Mouse (Mus musculus) embryonic facial prominence, embryonic 12.5 days (tissue): ENCODE results near the gene Spsb3. TPM values are rescaled to one million over a fixed set of nuclear protein-coding genes. Genes with fewer than 3 reads are reported as not detected.
A peak's percentile ranks its signal among the peaks of the same experiment; 100 is the strongest.

Experiments used
- ATAC-seq: fragments of 200-750 bp; cut with Nextera tagmentation; 2 replicates; pipeline ENCODE4 v1.8.0; 2017; ENCODE audit not compliant: insufficient number of reproducible peaks, insufficient read depth, low FRiP score, low TSS enrichment
- H3K27ac ChIP-seq: fragments of 300-500 bp; sonication (generic); 2 replicates; pipeline ENCODE4 v1.5.1; 2016; ENCODE audit warnings: mild to moderate bottlenecking
- H3K27me3 ChIP-seq: fragments of 300-500 bp; sonication (generic); 2 replicates; pipeline ENCODE4 v1.6.1; 2016; ENCODE audit warnings: mild to moderate bottlenecking, moderate library complexity
- H3K36me3 ChIP-seq: fragments of 300-500 bp; sonication (generic); 2 replicates; pipeline ENCODE4 v1.6.1; 2016; ENCODE audit warnings: mild to moderate bottlenecking
- H3K4me1 ChIP-seq: fragments of 300-500 bp; sonication (generic); 2 replicates; pipeline ENCODE4 v1.6.1; 2016
- H3K4me2 ChIP-seq: fragments of 300-500 bp; sonication (generic); replicated peaks from 2 replicates; pipeline ENCODE4 v1.6.1; 2016; ENCODE audit warnings: mild to moderate bottlenecking, moderate library complexity
- H3K4me3 ChIP-seq: fragments of 300-500 bp; sonication (generic); 2 replicates; pipeline ENCODE4 v1.5.1; 2016; ENCODE audit warnings: mild to moderate bottlenecking
- H3K9ac ChIP-seq: fragments of 300-500 bp; sonication (generic); 2 replicates; pipeline ENCODE4 v1.6.1; 2016; ENCODE audit warnings: mild to moderate bottlenecking, moderate library complexity
- H3K9me3 ChIP-seq: fragments of 300-500 bp; sonication (generic); 2 replicates; pipeline ENCODE4 v1.6.1; 2016; ENCODE audit warnings: mild to moderate bottlenecking, moderate library complexity
- WGBS: fragments of 180-500 bp; shearing (Covaris S2); methylation state at CpG from one replicate; pipeline ENCODE4 v1.1.7; 2016; 5-methylcytosine and 5-hydroxymethylcytosine counted together
- polyA plus RNA-seq: library from polyadenylated mRNA; unstranded; fragments of >200 nt; fragmentation: Nextera tagmentation; extraction: Ambion mirVana; gene quantifications from 2 replicates; pipeline ENCODE4 v1.2.1, GENCODE M21; 2016

Spsb3 gene
- polyA plus RNA-seq, 1 experiment from 2014 or later = 43.3 TPM

- H3K27ac ChIP-seq = no peak overlapping the region
- peaks cover 10% of the 10 kb centered on the region; the same call in 1 of the 2 replicates for H3K27me3 ChIP-seq
- no peaks in the 10 kb centered on the region for H3K9me3 ChIP-seq
- ATAC-seq = no peak
- peaks cover 14% of the 10 kb centered on the region for H3K4me1 ChIP-seq
- peaks cover 18% of the 10 kb centered on the region for H3K36me3 ChIP-seq
- peak overlapping the region; percentile 77 for H3K4me3 ChIP-seq
- H3K9ac ChIP-seq = peak overlapping the region; percentile 66; the same call in 1 of the 2 replicates
- peak overlapping the region; percentile 87 for H3K4me2 ChIP-seq
- 78% methylated on average over 10 of the region's 10 CpGs for WGBS
Observed at GRCm38 (mm10) chr17:24851381-24852125, 34.9 kb upstream of the Spsb3 start.

GRCm38 (mm10) chr17:24855838-24856464, 30.5 kb upstream of the Spsb3 start:
- ATAC-seq = no peak
- WGBS = 81% methylated on average over 3 of the region's 3 CpGs
- Histone ChIP-seq H3K4me1 (peaks cover 4% of the 10 kb centered on the region), H3K4me3 (no peak overlapping the region), H3K4me2 (no peak overlapping the region), H3K36me3 (peaks cover 34% of the 10 kb centered on the region), H3K27ac (no peak overlapping the region), H3K27me3 (peaks cover 9% of the 10 kb centered on the region; the same call in 1 of the 2 replicates), H3K9me3 (no peaks in the 10 kb centered on the region), H3K9ac (no peak overlapping the region)

- 89% methylated on average over 13 of the region's 13 CpGs for WGBS
- no peak overlapping the region for H3K4me2 ChIP-seq
- H3K9ac ChIP-seq = no peak overlapping the region
- no peaks in the 10 kb centered on the region for H3K9me3 ChIP-seq
- peaks cover 41% of the 10 kb centered on the region for H3K36me3 ChIP-seq
- no peak overlapping the region for H3K4me3 ChIP-seq
- no peaks in the 10 kb centered on the region for H3K4me1 ChIP-seq
- H3K27me3 ChIP-seq = peaks cover 3% of the 10 kb centered on the region; the same call in 1 of the 2 replicates
- no peak for ATAC-seq
- H3K27ac ChIP-seq = no peak overlapping the region
Observed at GRCm38 (mm10) chr17:24856589-24856988, 29.9 kb upstream of the Spsb3 start.

DNA sequence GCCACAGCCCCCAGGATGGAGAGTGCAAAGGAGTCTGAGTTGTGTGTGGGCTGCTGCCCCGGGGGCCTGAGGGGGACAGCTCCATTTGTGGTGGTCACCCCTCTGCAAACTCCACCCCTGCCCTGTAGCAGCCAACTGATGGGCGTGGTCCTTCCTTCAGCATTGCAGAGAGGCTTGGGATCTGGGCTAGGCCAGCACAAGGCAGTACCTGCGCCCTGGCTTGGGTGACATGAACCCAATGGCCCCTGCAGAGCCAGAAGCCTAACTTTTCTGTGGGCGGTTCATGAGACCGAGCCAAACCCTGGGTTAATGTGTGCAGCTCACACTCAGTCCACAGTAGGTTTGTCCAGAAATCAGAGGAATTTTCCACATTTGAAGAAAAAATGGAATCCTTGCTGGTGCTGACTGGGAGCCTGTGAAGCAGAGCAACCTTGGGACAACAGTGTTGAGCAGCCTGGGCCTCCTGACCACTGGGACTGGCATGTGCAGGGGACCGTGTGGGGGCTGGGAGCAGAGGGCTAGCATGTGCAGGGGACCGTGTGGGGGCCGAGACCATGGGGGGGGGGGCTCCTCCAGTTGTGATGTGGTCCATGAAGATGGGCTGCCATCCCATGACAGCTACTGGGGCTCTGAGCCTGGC, 28.5 kb upstream of the Spsb3 start:
- no peaks in the 10 kb centered on the region for H3K27me3 ChIP-seq
- H3K36me3 ChIP-seq = peaks cover 46% of the 10 kb centered on the region
- H3K27ac ChIP-seq = no peak overlapping the region
- H3K4me3 ChIP-seq = no peak overlapping the region
- H3K4me2 ChIP-seq = no peak overlapping the region
- no peaks in the 10 kb centered on the region for H3K9me3 ChIP-seq
- no peak overlapping the region for H3K9ac ChIP-seq
- WGBS = 85% methylated on average over 8 of the region's 8 CpGs
- no peaks in the 10 kb centered on the region for H3K4me1 ChIP-seq
- no peak for ATAC-seq

DNA sequence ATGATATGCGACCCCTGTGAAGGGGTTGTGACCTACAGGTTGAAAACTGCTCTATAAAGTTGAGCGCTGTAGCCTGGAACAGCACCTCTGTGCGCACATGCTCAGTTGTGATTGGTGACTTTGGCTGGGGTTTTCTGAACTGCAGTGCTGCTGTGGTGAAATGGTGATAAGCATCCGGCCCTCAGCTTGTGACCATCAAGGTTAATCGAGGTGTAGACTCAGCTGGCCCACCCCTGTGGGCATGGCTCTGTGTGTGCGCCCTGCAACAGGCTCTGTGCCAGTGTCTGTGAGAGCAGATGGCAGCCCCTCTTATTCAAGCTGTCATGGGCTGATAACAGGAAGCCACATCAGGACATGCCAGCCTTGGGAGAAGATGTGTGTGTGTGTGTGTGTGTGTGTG, 27.5 kb upstream of the Spsb3 start:
- Histone ChIP-seq H3K36me3 (peaks cover 39% of the 10 kb centered on the region; the same call in 1 of the 2 replicates), H3K27me3 (no peaks in the 10 kb centered on the region), H3K9me3 (no peaks in the 10 kb centered on the region), H3K4me2 (no peak overlapping the region), H3K9ac (no peak overlapping the region), H3K27ac (no peak overlapping the region), H3K4me1 (no peaks in the 10 kb centered on the region), H3K4me3 (no peak overlapping the region)
- no peak for ATAC-seq
- WGBS = 85% methylated on average over 6 of the region's 6 CpGs

GRCm38 (mm10) chr17:24860076-24860475, 26.4 kb upstream of the Spsb3 start:
- no peak for ATAC-seq
- no peaks in the 10 kb centered on the region for H3K9me3 ChIP-seq
- no peaks in the 10 kb centered on the region for H3K27me3 ChIP-seq
- H3K4me1 ChIP-seq = no peaks in the 10 kb centered on the region
- H3K36me3 ChIP-seq = peaks cover 41% of the 10 kb centered on the region; the same call in 1 of the 2 replicates
- H3K4me2 ChIP-seq = no peak overlapping the region
- no peak overlapping the region for H3K4me3 ChIP-seq
- H3K27ac ChIP-seq = no peak overlapping the region
- no peak overlapping the region for H3K9ac ChIP-seq
- 89% methylated on average over 8 of the region's 8 CpGs for WGBS

GRCm38 (mm10) chr17:24861785-24862184, 24.7 kb upstream of the Spsb3 start:
- Histone ChIP-seq H3K4me3 (no peak overlapping the region), H3K27ac (no peak overlapping the region), H3K4me2 (no peak overlapping the region), H3K27me3 (no peaks in the 10 kb centered on the region), H3K9me3 (no peaks in the 10 kb centered on the region), H3K9ac (no peak overlapping the region), H3K4me1 (no peaks in the 10 kb centered on the region), H3K36me3 (peaks cover 40% of the 10 kb centered on the region; the same call in 1 of the 2 replicates)
- ATAC-seq = no peak
- 88% methylated on average over 3 of the region's 3 CpGs for WGBS

GRCm38 (mm10) chr17:24865776-24866175, 20.7 kb upstream of the Spsb3 start, which contains the start of gene Igfals:
Gene Igfals, plus strand, starts transcription at chr17:24865997.
- Histone ChIP-seq H3K9me3 (no peaks in the 10 kb centered on the region), H3K27ac (no peak within 1 kb of the TSS), H3K36me3 (peaks cover 28% of the 10 kb centered on the region; the same call in 1 of the 2 replicates), H3K9ac (no peak within 1 kb of the TSS), H3K4me3 (no peak within 1 kb of the TSS), H3K4me2 (no peak within 1 kb of the TSS), H3K27me3 (no peaks in the 10 kb centered on the region), H3K4me1 (no peaks in the 10 kb centered on the region)
- ATAC-seq = no peak
- WGBS = 88% methylated on average over 8 of the region's 8 CpGs

GRCm38 (mm10) chr17:24867914-24868313, 18.5 kb upstream of the Spsb3 start:
- no peak overlapping the region for H3K4me2 ChIP-seq
- H3K27me3 ChIP-seq = no peaks in the 10 kb centered on the region
- 91% methylated on average over 10 of the region's 10 CpGs for WGBS
- H3K9me3 ChIP-seq = no peaks in the 10 kb centered on the region
- no peak overlapping the region for H3K27ac ChIP-seq
- H3K36me3 ChIP-seq = peaks cover 11% of the 10 kb centered on the region; the same call in 1 of the 2 replicates
- no peak for ATAC-seq
- H3K9ac ChIP-seq = no peak overlapping the region
- no peaks in the 10 kb centered on the region for H3K4me1 ChIP-seq
- no peak overlapping the region for H3K4me3 ChIP-seq

- H3K4me3 ChIP-seq = no peak overlapping the region
- no peak for ATAC-seq
- H3K27ac ChIP-seq = no peak overlapping the region
- no peak overlapping the region for H3K9ac ChIP-seq
- no peaks in the 10 kb centered on the region for H3K9me3 ChIP-seq
- 48% methylated on average over 4 of the region's 4 CpGs for WGBS
- H3K27me3 ChIP-seq = no peaks in the 10 kb centered on the region
- H3K4me2 ChIP-seq = no peak overlapping the region
- no peaks in the 10 kb centered on the region for H3K36me3 ChIP-seq
- H3K4me1 ChIP-seq = no peaks in the 10 kb centered on the region; the same call in 1 of the 2 replicates
Observed at GRCm38 (mm10) chr17:24873695-24874404, 12.6 kb upstream of the Spsb3 start.

DNA sequence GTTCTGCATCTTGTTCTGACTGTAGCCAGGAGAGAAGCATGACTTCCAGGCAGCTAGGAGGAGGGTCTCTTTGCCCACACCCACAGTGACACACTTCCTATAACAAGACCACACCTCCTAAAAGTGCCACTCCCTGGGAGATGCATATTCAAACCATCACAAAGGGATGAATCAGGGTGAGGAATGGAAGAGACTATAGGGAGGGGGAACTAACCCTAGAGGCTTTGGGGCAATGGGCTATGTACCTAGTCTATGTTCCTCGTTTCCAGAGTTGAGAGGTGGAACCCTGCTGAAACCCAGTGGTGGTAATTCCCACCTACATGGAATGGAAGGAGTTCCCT, 12.1 kb upstream of the Spsb3 start:
- no peaks in the 10 kb centered on the region for H3K27me3 ChIP-seq
- H3K36me3 ChIP-seq = no peaks in the 10 kb centered on the region
- H3K4me1 ChIP-seq = no peaks in the 10 kb centered on the region; the same call in 1 of the 2 replicates
- WGBS = 58% methylated on average over 1 of the region's 1 CpGs
- no peak for ATAC-seq
- no peak overlapping the region for H3K9ac ChIP-seq
- H3K9me3 ChIP-seq = no peaks in the 10 kb centered on the region
- no peak overlapping the region for H3K4me3 ChIP-seq
- no peak overlapping the region for H3K27ac ChIP-seq
- H3K4me2 ChIP-seq = no peak overlapping the region
